Mouse (Mus musculus) frontal cortex, postnatal 14 days (tissue): ENCODE measurements around the gene Srgap1.

Experiments
- DNase-seq, 2 experiments: peaks; one replicate each; pipeline ENCODE4 v3.0.0; 2022; ENCODE audit warnings: low spot score in 2 of 2

Srgap1 gene

DNA sequence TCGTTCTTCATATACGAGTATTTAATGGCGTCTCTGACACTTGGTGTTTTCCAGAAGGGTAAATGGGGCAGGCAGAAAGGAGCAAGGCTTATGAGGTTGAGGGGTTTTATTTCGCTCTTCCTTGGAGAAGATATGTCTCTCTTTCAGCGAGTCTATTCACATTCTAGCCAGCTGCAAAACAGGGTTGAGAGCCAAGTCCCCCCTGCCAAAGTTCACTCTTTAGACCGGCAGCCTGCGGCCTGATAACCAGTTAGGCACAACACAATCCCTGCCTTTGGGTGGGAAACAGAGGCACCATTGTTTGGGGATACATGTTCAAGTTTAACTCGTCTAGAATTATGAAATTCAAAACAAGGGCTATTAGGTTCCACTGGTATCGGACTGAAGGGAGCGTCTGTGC, 83.0 kb downstream of the Srgap1 start:
- no peak for DNase-seq

DNA sequence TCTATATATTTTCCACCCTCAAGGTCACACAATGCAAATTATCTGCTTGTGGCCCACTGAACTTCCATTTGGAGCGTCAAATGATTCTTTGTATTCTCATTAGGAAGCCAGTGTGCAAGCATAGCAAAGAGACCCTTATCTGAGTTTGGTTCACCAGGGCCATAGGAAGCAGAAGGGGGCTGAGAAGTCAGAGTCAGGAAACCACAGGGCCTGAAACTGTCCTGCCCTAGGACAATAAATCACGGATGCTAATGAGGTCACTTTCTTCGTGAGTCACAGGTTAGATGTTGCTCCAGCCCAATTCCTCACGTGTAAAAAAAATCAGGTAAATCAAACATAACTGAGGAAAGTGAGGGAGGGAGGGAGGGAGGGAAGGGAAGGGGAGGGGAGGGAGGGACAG, 85.1 kb downstream of the Srgap1 start:
- DNase-seq, result no peak

DNA sequence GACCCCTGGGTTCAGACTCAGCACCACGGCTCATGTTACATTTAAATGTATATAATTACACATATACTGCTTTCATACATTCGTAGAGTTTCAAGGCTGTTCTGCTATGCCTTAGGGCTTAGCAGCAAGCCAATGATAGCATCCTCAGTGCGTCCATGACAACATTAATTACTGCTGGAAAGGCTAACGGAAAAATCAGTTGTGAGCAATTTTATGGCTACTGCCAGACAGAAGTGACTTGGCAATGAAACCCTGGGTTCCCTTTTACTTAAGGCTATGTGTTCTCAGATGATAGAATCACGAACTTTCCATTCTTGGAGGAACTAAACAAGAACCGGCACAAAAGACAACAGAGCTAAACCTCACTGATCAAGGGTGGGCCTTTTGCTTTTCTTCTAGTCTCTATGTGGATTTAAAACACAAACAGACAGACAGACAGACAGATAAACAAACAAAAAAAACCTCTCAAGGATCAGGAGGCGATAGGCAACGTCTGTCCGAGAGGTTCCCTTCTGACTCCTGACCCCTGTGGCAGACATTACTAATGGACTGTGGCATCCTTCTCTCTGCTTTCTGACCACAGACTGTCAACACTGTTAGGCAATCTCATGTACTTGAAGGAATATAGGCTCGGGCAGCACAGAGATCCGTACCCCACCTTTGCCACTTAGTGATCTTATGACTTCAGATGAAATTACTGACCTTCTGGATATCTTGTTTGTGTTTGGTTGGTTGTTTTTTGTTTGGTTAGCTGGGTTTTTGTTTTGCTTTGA, 85.8 kb downstream of the Srgap1 start:
- no peak for DNase-seq

DNA sequence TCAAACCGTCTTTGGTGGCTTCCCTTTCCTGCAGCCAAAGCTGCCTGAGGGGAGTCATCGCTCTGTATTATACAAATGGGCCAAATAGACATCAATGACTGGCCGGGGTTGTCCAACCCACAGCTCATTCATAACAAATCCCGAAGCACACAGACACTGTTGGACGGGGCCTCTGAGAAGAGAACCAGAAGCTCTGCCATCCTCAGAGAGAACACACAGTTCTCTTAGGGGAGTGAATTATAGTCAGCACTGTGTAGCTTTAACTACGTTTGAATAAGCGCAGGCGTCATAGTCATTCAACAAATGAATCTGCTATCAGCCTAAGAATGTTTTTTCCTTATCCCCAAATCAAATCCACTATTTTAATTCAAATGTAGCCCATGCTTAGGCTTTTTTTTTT, 88.4 kb downstream of the Srgap1 start:
- no peak for DNase-seq

DNA sequence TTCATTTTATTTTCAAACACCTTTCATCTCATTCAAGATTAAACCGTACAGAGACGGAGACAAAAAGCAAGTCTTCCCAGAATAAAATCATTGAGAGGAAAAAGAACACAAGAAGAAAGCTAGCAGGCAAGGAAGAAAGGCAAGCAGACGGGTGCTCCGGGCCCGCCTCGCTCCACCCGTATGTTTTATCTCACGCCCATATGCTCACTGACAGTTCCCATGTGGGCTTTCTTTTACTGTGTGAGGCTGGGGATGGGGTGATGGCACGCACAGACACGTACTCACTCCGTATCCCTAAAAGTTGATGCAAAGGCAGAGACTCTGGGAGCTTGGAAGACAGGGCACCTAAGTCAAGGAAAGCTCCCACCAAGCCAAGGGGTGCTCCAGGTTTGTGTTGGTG, 90.6 kb downstream of the Srgap1 start:
- peak; percentile 29 to 48 for DNase-seq

DNA sequence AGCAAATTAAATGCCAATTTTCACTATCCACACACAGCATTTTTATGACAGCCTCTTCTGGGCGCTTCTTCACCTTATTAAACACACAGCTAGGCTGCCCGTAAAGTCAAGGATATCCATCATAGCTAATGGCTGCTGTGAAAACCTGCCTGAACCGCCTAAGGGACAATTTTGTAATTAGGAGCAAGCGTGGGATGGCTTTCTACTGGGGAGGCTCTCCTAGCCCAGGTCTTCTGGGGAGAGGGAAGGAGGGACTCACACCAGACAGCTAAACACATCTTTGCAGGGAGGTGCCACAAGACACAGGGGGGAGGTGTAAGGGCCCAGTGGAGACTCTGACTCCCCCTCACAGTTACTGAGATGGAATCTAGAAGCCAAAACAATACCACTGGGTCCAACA, 91.4 kb downstream of the Srgap1 start:
- no peak for DNase-seq

DNA sequence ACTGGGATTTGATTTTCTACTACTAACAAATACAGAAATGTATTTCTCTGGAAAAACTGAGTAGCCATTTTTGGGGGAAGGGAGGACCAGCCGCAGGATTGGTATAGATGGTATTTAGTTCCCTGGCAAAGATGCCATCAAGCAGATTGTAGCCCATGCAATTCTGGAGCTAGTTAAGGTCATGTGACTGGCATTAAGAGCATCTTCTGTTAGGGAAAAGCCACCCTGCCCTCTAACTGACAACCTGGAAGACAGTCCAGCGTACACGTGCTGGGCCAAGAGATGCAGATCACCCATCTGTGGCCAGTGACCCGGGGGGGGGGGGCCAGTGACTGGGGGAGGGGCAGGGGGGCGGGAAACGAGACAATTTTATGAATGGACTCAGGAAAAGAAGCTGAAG, 92.2 kb downstream of the Srgap1 start:
- no peak for DNase-seq

DNA sequence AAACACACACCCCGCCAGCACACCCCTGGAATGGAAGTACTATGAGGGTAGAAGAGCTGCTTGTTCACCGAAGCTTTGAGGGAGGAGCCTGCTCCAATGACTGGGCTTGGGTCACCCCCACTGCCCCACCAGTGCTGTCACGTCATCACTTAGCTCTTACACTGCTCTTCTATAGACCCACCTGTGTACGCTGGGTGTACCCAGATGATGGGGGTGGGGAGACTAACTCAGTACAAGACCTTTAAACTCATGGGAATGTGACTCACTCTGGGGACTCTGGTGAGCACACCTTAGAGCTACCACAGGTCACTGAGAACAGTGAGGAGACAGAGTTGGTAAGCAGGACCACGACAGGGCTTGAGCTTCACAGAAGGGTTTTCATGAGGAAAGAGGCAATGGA, 94.1 kb downstream of the Srgap1 start:
- no peak for DNase-seq

DNA sequence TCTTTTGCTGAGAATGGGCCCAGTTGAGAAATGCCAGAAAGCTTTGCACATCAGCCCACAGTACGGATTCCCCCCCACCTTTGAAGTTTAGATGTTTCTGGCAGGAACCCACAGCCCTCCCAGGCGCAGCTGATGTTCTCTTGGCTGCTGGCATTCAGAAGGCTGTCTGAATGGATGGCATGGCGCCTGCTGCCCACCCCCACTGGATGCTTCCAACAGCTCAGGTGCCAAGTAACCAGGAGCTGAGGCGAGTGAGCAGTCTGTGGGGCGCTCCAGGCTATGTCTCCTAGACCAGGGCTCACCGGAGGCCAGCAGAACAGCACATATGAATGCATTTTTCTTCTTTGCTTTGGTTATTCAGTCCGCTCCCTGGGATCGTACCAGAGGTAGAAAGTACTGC, 100.9 kb downstream of the Srgap1 start:
- peak; percentile 65 to 69 for DNase-seq

DNA sequence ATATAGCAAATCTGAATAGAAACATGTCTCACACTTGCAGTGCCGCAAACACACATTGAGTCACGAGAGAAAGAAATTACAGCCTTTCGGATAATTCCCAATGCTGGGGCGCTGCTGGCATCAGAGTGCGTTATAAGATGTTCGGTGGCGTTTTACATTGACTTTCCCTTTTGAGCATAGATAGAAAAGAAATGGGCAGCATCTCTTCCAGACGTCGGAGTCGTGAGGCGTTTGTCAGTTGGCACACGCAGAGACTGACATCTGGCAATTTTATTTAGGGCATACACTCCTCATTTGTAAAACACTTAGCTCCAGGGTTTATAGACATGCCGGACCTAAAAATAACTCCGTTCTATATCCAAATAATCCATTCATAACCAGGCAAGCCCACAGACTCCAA, 115.2 kb downstream of the Srgap1 start:
- DNase-seq, result no peak

DNA sequence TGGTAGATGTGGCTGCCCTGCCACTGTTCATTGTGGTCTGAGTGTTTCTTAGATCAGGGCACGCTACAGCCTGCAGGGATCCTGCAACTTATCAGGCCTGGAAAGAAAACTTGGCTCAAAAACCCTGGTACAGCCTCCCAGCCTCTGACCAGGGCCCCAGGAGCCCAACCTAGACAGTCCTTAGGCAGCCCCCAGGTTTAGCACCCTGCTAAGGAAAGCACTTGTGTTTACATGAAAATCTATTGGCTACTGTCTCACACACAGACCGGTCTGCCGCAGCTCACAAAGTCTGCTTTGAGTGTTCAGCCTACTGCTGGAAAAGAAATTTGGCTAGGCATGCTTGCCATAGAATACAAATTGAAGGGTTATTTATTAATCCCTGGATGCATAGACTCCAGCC, 121.0 kb downstream of the Srgap1 start:
- DNase-seq, result no peak

DNA sequence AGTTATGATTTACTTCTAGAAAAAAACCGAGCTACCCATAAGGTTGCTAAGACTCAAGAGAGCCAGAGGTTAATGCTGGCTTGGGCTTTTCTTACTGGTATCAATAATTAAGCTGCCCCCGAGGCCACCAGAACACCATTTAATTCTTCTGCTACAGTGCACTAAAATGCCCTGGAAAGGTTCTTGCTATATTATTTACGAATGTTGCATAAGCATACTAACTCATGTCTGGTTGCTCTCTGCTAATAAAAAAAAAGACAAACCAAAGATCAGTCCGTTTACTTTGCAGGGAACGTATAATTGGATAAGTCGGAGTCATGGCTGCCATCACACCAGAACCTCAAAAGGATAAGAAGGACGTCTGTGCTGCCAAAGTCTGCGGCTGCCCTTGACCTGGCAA, 128.1 kb downstream of the Srgap1 start:
- DNase-seq, result no peak

DNA sequence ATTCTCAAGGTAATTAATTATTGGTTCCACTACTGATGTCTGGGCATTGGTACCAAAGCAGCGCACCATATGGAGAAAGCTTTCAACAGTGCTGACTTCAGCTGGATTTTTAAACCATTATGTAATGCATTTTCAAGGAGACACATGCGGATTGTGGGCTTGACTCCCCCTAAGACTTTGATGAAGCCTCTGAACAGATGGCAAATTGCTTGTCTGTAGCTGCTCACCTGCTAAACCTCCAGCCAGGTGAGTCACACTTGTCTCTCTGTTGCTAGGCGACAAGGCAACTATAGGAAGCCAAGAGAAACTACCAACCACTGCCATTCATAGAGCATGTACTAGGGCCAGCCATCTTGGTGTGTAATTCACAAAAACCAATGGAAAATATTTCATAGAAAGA, 128.5 kb downstream of the Srgap1 start:
- DNase-seq, result no peak

DNA sequence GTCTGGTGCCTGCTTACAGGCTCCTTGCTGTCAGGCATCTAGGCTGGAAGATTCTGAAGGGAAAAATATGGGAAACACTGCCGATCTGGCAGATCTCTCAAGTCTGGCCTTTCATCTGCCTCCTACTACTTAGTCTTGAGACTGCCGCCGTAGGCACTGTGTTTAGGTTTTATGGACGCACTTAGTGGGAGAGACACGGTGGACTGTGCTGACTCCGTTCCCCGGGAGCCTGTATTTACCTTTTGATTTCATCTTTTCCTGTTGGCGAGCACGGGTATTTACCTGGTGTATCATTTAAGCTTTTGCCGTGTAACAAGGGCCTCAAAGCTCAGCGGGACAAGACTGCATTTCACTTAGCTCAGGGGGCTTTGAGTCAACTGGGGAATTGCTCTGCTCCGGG, 131.6 kb downstream of the Srgap1 start:
- no peak for DNase-seq

DNA sequence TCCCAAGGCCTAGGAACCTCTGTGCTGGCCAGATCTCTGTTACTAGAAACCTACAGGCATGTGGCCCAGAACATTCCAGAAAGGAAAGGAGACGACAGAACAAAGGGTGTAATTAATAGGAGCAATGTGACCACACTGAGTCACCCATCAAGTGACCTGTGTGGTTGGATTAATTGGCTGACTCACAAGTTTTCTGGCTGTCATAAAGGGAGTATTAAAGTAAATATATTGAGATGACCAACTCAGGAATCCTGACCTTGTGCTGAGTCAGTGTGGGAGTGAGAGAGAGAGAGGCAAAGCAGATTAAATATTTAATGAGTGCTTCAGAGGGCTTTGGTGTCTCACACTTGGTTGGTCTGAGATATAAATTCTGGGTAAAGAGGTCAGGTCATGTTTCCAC, 143.0 kb downstream of the Srgap1 start:
- DNase-seq, result no peak

DNA sequence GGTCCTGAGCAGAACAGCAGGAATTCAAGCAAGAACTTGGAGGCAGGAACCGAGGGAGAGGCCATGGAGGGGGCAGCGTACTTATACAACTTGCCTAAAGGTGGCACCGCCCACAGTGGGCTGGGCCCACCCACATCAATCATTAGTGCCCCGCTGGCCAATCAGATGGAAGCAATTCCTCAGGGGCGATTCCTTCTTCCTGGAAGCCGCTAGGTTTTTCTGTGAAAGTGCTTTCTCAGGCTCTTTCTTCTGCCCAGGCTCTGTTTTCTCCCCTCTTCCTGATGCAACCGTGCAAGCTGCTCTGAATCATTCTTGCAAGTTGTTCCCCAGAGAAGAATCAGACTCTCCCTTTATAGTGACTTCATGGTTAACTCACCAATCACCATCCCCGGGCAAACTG, 144.5 kb downstream of the Srgap1 start:
- no peak for DNase-seq

DNA sequence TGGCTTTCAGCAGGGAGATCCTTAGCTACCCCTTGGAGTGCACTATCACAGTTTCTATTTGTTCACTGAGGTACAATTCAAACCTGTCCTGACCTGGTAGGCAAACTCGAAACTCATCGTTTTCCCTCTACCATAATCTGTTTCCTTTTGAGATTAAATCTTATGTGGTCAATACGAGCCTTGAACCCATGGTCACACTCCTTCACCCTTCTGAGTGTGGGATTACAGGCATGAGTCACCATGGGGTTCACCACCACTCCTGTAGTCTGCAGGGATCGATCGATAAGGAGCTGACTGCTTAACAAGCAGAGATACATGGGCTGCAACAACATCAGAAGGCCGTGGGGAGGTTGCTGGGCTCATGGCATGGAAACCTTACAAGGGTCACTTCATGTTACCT, 146.3 kb downstream of the Srgap1 start:
- no peak for DNase-seq

DNA sequence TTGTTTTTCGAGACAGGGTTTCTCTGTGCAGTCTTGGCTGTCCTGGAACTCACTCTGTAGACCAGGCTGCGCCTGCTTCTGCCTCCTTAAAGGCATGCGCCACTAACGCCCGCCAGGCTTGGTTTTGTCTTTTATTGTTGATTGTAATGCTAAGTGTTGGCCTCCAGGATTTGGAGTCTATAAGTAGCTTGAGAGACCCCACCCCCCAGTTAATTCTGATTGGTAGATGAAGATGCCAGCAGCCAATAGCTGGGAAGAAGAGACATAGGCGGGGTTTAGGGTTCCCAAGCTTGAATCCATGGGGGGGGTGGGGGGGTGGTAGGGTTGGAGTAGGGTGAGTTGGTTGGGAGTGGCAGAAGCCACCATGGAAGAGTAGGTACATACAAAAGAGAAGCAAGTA, 147.4 kb downstream of the Srgap1 start:
- DNase-seq, result no peak

DNA sequence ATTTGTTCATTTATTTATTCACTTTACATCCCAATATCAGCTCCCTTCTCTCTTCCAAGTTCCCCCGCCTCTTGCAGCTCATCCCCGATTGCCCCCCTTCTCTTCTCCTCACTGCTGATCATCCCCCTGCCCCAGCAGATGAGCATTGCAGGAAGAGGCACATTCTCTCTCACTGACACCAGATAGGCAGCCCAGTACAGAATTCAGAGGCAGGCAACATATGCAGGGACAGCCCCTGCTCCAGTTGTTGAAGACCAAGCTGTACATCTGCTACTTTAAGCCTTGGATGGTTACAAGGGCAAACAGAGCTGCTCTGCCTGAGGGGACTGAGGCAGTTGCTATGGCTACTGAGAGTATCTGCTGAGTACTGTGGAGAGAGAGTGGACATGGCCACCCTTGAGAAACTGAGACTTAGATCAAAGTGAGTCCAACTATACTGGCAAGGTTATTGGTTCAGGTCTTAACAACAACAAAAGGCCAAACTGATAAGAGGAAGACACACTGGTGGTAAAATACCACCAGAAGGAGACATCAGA, 149.2 kb downstream of the Srgap1 start:
- DNase-seq, result no peak

DNA sequence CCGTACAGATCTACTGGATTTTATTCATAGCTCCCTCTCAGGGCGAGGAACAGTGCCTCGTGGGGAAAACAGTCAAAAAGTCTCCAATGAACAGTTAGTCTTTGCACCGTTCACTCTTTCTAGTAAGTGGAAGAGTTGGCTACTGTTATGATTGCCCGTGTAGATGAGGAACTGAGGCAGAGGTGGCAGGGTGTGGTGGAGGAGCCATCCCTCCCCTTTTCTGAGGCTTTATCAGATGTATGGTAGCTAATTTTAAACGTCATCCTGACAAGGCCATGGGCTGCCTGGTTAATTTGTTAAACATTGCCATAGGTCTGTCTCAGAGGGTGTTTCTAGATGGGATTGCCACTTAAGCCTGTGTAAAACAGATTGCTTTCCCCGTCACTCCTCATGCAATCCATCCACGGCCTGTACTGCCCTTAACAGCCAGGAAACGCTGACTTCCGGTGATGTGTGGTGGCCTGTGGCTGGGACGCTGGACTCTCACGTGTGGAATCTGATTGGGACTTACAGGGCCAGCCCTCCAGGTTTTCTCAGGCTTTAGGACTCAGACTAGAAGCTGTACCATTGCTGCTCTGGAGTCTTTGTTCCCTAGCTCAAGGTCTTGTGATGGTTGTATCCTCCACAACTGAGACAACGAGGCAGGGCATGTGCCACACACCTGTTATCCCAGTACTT, 155.6 kb downstream of the Srgap1 start:
- DNase-seq, result no peak

DNA sequence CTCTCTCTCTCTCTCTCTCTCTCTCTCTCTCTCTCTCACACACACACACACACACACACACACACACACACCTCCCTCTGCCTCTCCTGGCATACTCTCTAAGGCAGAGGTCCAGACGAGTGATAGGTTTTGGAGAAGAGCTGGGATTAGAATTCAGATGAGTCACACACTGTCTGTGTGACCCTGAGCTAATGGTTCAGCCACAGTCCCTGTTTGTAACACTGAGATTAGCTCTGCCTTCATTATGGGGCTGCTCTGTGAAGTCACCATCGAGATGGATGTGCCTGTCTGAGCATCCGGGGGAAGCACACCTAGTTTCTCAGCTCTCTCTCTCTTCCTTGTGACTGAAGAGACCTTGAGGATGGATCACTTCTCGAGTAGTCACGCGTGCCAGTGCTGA, 157.1 kb downstream of the Srgap1 start:
- no peak for DNase-seq

DNA sequence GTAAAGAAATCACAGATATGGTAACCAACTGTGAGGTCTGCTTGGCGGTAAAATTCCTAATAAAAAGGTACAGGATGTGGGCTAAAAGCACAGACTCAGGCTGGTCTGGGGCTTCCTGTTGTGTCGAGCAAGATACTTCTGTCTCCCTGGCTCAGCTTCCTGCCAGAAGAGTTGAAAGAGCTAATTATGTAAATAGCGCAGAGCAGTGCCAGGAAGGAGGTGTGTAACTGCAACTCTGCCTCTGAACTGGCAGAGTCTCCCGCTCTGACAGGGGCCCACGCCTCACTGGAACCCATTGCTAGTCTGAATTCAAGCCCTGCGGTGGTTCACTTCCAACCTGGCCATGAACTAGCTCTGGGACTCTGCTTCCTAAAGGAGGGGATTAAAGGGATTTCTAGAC, 160.3 kb downstream of the Srgap1 start:
- DNase-seq, result peak in 1 of 2 experiments; percentile 28

DNA sequence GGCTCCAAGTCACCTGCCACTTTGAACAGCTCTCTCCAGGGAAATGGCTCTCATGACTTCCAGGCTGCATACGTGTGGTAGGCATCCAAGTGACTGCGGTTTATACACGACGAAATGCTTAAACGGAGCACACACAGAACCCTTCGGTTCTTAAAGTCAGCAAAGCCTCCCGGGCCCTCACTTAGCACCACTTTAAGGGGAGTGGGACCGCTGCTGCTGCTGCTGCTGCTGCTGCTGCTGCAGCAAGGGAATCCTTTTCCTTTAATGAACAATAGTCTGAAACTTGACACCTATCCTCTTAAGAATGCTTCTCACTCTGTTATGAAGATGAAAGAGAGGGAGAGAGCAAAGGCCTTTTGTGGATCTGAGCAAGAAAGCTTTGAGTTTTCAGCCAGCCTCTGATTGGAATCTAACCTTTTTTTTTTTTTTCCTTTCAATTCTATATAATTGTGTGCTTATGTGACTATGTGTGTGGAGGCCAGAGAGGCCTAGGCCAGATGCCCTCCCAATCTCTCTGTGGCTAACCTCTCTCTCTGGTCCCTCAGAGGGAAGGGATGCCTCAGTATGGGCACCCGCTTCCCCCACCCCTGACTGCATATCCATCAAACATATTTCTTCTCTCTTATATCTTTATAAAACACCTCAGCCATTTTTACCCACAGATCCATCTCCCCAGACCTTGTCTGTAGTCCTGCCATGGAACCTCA, 161.4 kb downstream of the Srgap1 start:
- no peak for DNase-seq
